Mouse (Mus musculus): ENCODE results near the gene Cdyl.

DNA sequence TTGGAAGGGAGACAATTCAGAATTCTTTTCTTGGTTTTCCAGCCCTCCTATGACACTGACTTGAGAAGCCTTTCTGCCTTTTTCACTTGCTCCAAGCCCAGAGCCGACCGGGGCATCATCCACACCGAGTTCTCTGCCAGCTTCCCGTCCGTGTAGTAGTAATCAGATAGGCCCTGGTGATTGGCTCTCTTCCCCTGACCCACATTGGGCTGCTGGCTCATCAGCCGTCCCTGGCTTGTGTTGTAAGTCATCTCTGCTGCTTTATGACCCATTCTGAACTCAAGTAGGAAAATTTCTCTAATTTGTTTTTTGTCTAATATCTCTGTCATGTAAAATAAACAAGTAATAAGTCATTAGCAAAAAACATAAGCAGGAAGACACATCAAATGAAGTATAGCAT, 173.0 kb downstream of the Cdyl start:
- TF ChIP-seq CTCF (IDR thresholded peaks at IDR 0.05; ENCODE audit: low read depth, low read length) (no peak), POLR2A (IDR thresholded peaks at IDR 0.05; ENCODE audit: extremely low read depth, insufficient read depth, low read length) (no peak)
